Mouse (Mus musculus) lung, embryonic 14.5 days (tissue): Measurements from ENCODE around the gene Mrps18a. TPM values are rescaled to one million over a fixed set of nuclear protein-coding genes. Genes with fewer than 3 reads are reported as not detected.

Experiments used
- ATAC-seq: fragments of 200-750 bp; cut with Nextera tagmentation; 2 replicates; pipeline ENCODE4 v1.8.0; 2017; ENCODE audit warnings: mild to moderate bottlenecking, moderate TSS enrichment, moderate library complexity; ENCODE audit not compliant: insufficient read depth
- DNase-seq: peaks from one replicate; pipeline ENCODE4 v3.0.0-alpha.2; 2015
- H3K27ac ChIP-seq: fragments of 300-500 bp; sonication (generic); 2 replicates; pipeline ENCODE4 v1.5.1; 2014; ENCODE audit warnings: low read depth, mild to moderate bottlenecking, moderate library complexity
- H3K27me3 ChIP-seq: fragments of 300-500 bp; sonication (generic); 2 replicates; pipeline ENCODE4 v1.6.1; 2014; ENCODE audit warnings: low read length, control low read depth; ENCODE audit not compliant: insufficient read depth
- H3K36me3 ChIP-seq: fragments of 300-500 bp; sonication (generic); 2 replicates; pipeline ENCODE4 v1.6.1; 2014; ENCODE audit warnings: control low read depth; ENCODE audit not compliant: insufficient read depth
- H3K4me1 ChIP-seq: fragments of 300-500 bp; sonication (generic); 2 replicates; pipeline ENCODE4 v1.6.1; 2014; ENCODE audit warnings: antibody characterized with exemption, control low read depth; ENCODE audit not compliant: insufficient read depth
- H3K4me2 ChIP-seq: fragments of 300-500 bp; sonication (generic); 2 replicates; pipeline ENCODE4 v1.6.1; 2014; ENCODE audit warnings: mild to moderate bottlenecking
- H3K4me3 ChIP-seq: fragments of 300-500 bp; sonication (generic); 2 replicates; pipeline ENCODE4 v1.5.1; 2014; ENCODE audit warnings: low read depth, low read length
- H3K9ac ChIP-seq: fragments of 300-500 bp; sonication (generic); 2 replicates; pipeline ENCODE4 v1.6.1; 2014
- H3K9me3 ChIP-seq: fragments of 300-500 bp; sonication (generic); 2 replicates; pipeline ENCODE4 v1.6.1; 2016; ENCODE audit warnings: low read depth, low read length, control low read depth
- CTCF ChIP-seq: IDR thresholded peaks from 2 replicates; pipeline ENCODE4 v1.5.1; 2016; ENCODE audit warnings: antibody characterized with exemption, low read depth
- WGBS: fragments of 180-500 bp; shearing (Covaris S2); extraction: QIAGEN DNeasy Blood & Tissue Kit; methylation state at CpG from one replicate; pipeline ENCODE4 v1.1.7; 2014; 5-methylcytosine and 5-hydroxymethylcytosine counted together
- polyA plus RNA-seq: library from polyadenylated mRNA; unstranded; fragments of >200 nt; fragmentation: Nextera tagmentation; extraction: Ambion mirVana; gene quantifications from 2 replicates; pipeline ENCODE4 v1.2.1, GENCODE M21; 2014

Gene Mrps18a
- polyA plus RNA-seq, 1 experiment from 2014 or later: 149 TPM

- DNase-seq: no peak
- ATAC-seq: no peak
- Histone ChIP-seq H3K4me3 (no peak overlapping the region), H3K36me3 (no peaks in the 10 kb centered on the region), H3K27me3 (no peaks in the 10 kb centered on the region), H3K27ac (no peak overlapping the region), H3K4me2 (no peak overlapping the region), H3K9ac (no peak overlapping the region), H3K4me1 (peaks cover 24% of the 10 kb centered on the region), H3K9me3 (0 out of 2 replicates have a peak, but pooled peaks cover 4% of the 10 kb centered on the region)
- TF ChIP-seq CTCF: no peak
- 40% methylated on average over 5 of the region's 5 CpGs for WGBS
These were observed 29.7 kb upstream of the Mrps18a start for GRCm38 (mm10) chr17:46081042-46081441.

GRCm38 (mm10) chr17:46081657-46082056, 29.1 kb upstream of the Mrps18a start:
- Histone ChIP-seq H3K9me3 (0 out of 2 replicates have a peak, but pooled peaks cover 4% of the 10 kb centered on the region), H3K27ac (no peak overlapping the region), H3K4me1 (peaks cover 30% of the 10 kb centered on the region), H3K4me2 (no peak overlapping the region), H3K4me3 (no peak overlapping the region), H3K27me3 (no peaks in the 10 kb centered on the region), H3K9ac (no peak overlapping the region), H3K36me3 (no peaks in the 10 kb centered on the region)
- no peak for ATAC-seq
- DNase-seq: no peak
- TF ChIP-seq CTCF: no peak
- WGBS: 47% methylated on average over 7 of the region's 7 CpGs

DNA sequence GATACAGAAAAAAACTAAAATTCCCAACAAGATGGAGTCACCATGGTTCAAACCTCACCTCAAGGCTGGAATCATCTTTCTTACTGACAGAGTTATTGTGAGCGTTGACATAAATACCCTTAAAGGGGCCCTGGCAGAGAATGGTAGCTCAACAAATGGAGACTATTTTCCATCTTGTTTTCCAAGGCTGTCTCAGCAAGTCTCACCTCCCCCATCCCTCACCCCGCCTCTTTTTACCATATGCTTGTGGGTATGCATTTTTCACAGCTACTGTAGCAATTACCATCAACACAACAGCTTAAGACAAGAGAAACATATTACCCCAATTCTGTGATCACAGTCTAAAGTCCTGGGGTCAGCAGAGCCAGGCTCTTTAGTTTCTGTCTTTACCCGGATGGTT, 27.4 kb upstream of the Mrps18a start:
- no peaks in the 10 kb centered on the region for H3K27me3 ChIP-seq
- H3K4me1 ChIP-seq: peaks cover 33% of the 10 kb centered on the region
- H3K9ac ChIP-seq: no peak overlapping the region
- ATAC-seq: no peak
- 64% methylated on average over 3 of the region's 3 CpGs for WGBS
- no peak for TF ChIP-seq CTCF
- H3K36me3 ChIP-seq: no peaks in the 10 kb centered on the region
- peak overlapping the region; percentile 88 for H3K27ac ChIP-seq
- no peak for DNase-seq
- 0 out of 2 replicates have a peak, but pooled peaks cover 4% of the 10 kb centered on the region for H3K9me3 ChIP-seq
- no peak overlapping the region for H3K4me3 ChIP-seq
- peak overlapping the region; percentile 50 for H3K4me2 ChIP-seq

- Histone ChIP-seq H3K4me1 (peaks cover 33% of the 10 kb centered on the region), H3K27me3 (no peaks in the 10 kb centered on the region), H3K4me3 (0 out of 2 replicates have a peak overlapping the region, but pooled peaks have one; percentile 1), H3K9ac (0 out of 2 replicates have a peak overlapping the region, but pooled peaks have one; percentile 17), H3K4me2 (peak overlapping the region; percentile 50), H3K9me3 (0 out of 2 replicates have a peak, but pooled peaks cover under 1% of the 10 kb centered on the region), H3K27ac (peak overlapping the region; percentile 88), H3K36me3 (no peaks in the 10 kb centered on the region)
- 1% methylated on average over 10 of the region's 10 CpGs for WGBS
- DNase-seq: peak; percentile 99
- TF ChIP-seq CTCF: 0 out of 2 replicates have a peak, but pooled peaks have one; percentile 14
- peak; percentile 95 for ATAC-seq
These were observed 26.7 kb upstream of the Mrps18a start for GRCm38 (mm10) chr17:46084091-46084501.

GRCm38 (mm10) chr17:46086341-46086870, 24.4 kb upstream of the Mrps18a start:
- peak; percentile 50 for TF ChIP-seq CTCF
- Histone ChIP-seq H3K27ac (peak overlapping the region; percentile 26; the same call in 1 of the 2 replicates), H3K36me3 (no peaks in the 10 kb centered on the region), H3K4me1 (peaks cover 33% of the 10 kb centered on the region), H3K27me3 (no peaks in the 10 kb centered on the region), H3K4me3 (no peak overlapping the region), H3K4me2 (no peak overlapping the region), H3K9me3 (no peaks in the 10 kb centered on the region), H3K9ac (no peak overlapping the region)
- DNase-seq (peak; percentile 69), ATAC-seq (no peak)
- WGBS: 32% methylated on average over 17 of the region's 17 CpGs

DNA sequence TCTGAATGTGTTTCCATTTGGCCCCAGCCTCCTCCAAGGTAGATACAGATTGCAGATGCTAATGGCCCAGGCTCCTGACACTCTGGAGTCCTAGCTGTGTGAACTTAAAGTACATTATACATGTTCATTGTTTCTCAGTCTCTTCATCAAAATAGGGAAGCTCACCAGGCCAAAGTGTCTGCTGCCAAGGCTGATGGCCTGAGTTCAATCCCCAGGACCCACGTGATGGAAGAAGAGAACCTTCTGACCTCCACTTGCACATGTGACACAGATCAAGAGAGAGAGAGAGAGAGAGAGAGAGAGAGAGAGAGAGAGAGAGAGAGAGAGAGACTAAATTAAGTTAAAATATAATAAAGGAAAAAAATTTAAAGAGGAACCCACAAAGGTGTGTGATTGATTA, 19.4 kb upstream of the Mrps18a start:
- ATAC-seq: no peak
- H3K9me3 ChIP-seq: no peaks in the 10 kb centered on the region
- H3K4me1 ChIP-seq: peaks cover 6% of the 10 kb centered on the region
- H3K27me3 ChIP-seq: no peaks in the 10 kb centered on the region
- no peak for DNase-seq
- H3K4me2 ChIP-seq: no peak overlapping the region
- H3K4me3 ChIP-seq: no peak overlapping the region
- WGBS: 66% methylated on average over 1 of the region's 1 CpGs
- H3K36me3 ChIP-seq: no peaks in the 10 kb centered on the region
- no peak overlapping the region for H3K27ac ChIP-seq
- no peak for TF ChIP-seq CTCF
- no peak overlapping the region for H3K9ac ChIP-seq

DNA sequence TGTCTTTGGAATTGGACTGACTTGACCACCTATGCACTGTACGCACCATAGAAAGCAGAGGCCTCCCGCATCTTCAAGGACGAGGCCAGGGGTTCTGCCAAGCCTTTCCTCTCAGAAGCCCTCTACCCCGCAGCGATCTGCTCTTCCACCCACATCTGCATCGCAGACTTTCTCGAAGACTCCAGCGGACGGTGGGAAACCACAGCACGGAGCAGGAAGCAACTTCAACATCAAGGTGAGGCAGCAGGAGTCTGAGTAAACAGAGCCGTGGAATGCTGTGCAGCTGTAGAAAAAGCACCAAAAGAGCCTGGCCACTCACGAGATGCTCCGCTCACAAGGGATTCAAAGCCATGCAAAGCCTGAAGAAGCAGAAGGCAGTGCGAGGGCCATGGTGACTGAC, 18.9 kb upstream of the Mrps18a start:
- ATAC-seq (no peak), DNase-seq (no peak)
- Histone ChIP-seq H3K9me3 (no peaks in the 10 kb centered on the region), H3K36me3 (no peaks in the 10 kb centered on the region), H3K27me3 (no peaks in the 10 kb centered on the region), H3K27ac (no peak overlapping the region), H3K4me1 (peaks cover under 1% of the 10 kb centered on the region; the same call in 1 of the 2 replicates), H3K9ac (no peak overlapping the region), H3K4me2 (no peak overlapping the region), H3K4me3 (no peak overlapping the region)
- TF ChIP-seq CTCF: no peak
- 60% methylated on average over 14 of the region's 14 CpGs for WGBS
